Comparison of ENCODE assay signal across 27 mouse cellular contexts in the genomic region with DNA sequence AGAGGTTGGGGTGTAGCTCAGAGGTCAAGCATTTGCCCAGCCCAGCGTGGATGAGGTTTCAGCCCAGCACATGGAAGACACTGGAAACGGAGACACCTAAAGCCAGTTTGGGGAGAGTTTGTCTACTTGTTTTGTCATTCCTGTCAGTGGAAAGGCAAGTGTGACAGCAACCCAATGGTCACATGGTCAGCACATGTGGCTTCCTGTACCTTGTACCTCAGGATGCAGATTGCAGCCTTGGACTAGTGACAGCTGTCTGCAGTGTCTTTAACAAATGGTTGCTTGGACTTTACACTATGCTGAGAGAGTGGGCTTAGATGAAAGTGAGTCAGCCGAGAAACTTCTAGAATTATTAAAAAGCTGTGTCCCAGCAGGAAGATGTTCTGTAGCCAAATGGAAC. TPM values are rescaled to one million over a fixed set of nuclear protein-coding genes. Genes with fewer than 3 reads are reported as not detected.
DNase-seq lines count a peak whose midpoint lies in the region; ATAC-seq and TF ChIP-seq lines count a peak whose summit lies in the region.
"Had no signal": no experiment of that assay in that cellular context is flagged by ENCODE, and none has a peak within 500 bp of the region (broad histone marks: within the 10 kb centered on the region; RNA-seq: fewer than 3 reads in every experiment).

No protein-coding gene starts in this region.

- H3K4me2 ChIP-seq in liver, postnatal 0 days (ENCODE audit: low read depth, low read length): no peak overlapping the region
- H3K4me2 ChIP-seq: forebrain, embryonic 13.5 days; heart, embryonic 13.5 days; hindbrain, embryonic 14.5 days; limb, embryonic 12.5 days; lung, embryonic 15.5 days; midbrain, embryonic 15.5 days had no signal

- no peaks in the 10 kb centered on the region; the same call in 1 of the 2 replicates for H3K4me1 ChIP-seq in kidney, adult 2 months (ENCODE audit: control insufficient read depth, insufficient read depth, low read length)
- H3K4me1 ChIP-seq in liver, postnatal 0 days (ENCODE audit: insufficient read depth): 0 out of 2 replicates have a peak, but pooled peaks cover 3% of the 10 kb centered on the region
- H3K4me1 ChIP-seq: forebrain, embryonic 13.5 days; limb, embryonic 12.5 days; lung, embryonic 15.5 days had no signal

- H3K36me3 ChIP-seq in kidney, adult 2 months (ENCODE audit: control insufficient read depth, insufficient read depth, low read length): no peaks in the 10 kb centered on the region
- no peaks in the 10 kb centered on the region for H3K36me3 ChIP-seq in liver, postnatal 0 days (replicated peaks; ENCODE audit: insufficient read depth, low read length)
- H3K36me3 ChIP-seq: heart, embryonic 13.5 days; limb, embryonic 12.5 days; lung, embryonic 15.5 days; midbrain, embryonic 10.5 days; midbrain, embryonic 15.5 days had no signal

- ATAC-seq in liver, postnatal 0 days: peak; percentile 72
- ATAC-seq in erythroid progenitor cell, adult 5-6 weeks (replicated peaks; ENCODE audit: low FRiP score, poor library complexity, severe bottlenecking): no peak
- ATAC-seq: forebrain, embryonic 13.5 days; midbrain, embryonic 15.5 days had no signal

- no peak for TF ChIP-seq POLR2A in kidney, adult 2 months (IDR thresholded peaks at IDR 0.05; ENCODE audit: low read depth, low read length)

- TF ChIP-seq EP300 in liver, postnatal 0 days (IDR thresholded peaks at IDR 0.05; ENCODE audit: low read depth): no peak

- TF ChIP-seq CTCF in kidney, adult 2 months (conservative IDR thresholded peaks at IDR 0.05; ENCODE audit: insufficient read depth, insufficient read length, low read depth, low read length): no peak
- TF ChIP-seq CTCF in liver, postnatal 0 days (IDR thresholded peaks at IDR 0.05; ENCODE audit: low read depth): no peak

- 49% methylated on average over 3 of the region's 3 CpGs for WGBS in kidney, adult 2 months
- WGBS in liver, postnatal 0 days (ENCODE audit: insufficient replicate concordance): 51% methylated on average over 3 of the region's 3 CpGs

- H3K9ac ChIP-seq in liver, postnatal 0 days (replicated peaks): no peak overlapping the region
- H3K9ac ChIP-seq: forebrain, embryonic 13.5 days; heart, embryonic 13.5 days; hindbrain, embryonic 14.5 days; limb, embryonic 12.5 days; liver, embryonic 14.5 days; lung, embryonic 15.5 days; midbrain, embryonic 15.5 days had no signal

- H3K4me3 ChIP-seq in kidney, adult 2 months (ENCODE audit: insufficient read depth, low read depth, low read length): no peak overlapping the region
- H3K4me3 ChIP-seq in liver, postnatal 0 days (ENCODE audit: low read depth, low read length): no peak overlapping the region
- H3K4me3 ChIP-seq: erythroblast, embryonic 14.5 days; forebrain, embryonic 13.5 days; heart, embryonic 13.5 days; left cerebral cortex, adult 2 months; limb, embryonic 12.5 days; lung, embryonic 15.5 days; midbrain, embryonic 10.5 days; midbrain, embryonic 15.5 days had no signal

- H3K27ac ChIP-seq in kidney, adult 2 months (ENCODE audit: insufficient read depth, low read depth, low read length): no peak overlapping the region
- H3K27ac ChIP-seq in liver, postnatal 0 days (ENCODE audit: low read depth): no peak overlapping the region
- H3K27ac ChIP-seq: forebrain, embryonic 13.5 days; heart, embryonic 13.5 days; hindbrain, embryonic 14.5 days; left cerebral cortex, adult 2 months; limb, embryonic 12.5 days; liver, embryonic 14.5 days; lung, embryonic 15.5 days; midbrain, embryonic 10.5 days; midbrain, embryonic 15.5 days; stomach, postnatal 0 days had no signal

- peak; percentile 60 for DNase-seq in kidney, adult 2 months
- DNase-seq in kidney, postnatal 4 days: no peak
- peak; percentile 23 for DNase-seq in liver, postnatal 0 days
- no peak for DNase-seq in liver
- peak; percentile 44 for DNase-seq in kidney, postnatal 36 days
- DNase-seq in layer of hippocampus, postnatal 25 days (ENCODE audit: extremely low spot score in 1 of 2, low spot score in 1 of 2): no peak
- DNase-seq: adrenal gland, postnatal 36 days; B cell, adult 2 months; cerebellum, adult 18-20 months; cerebellum, postnatal 10 days; gastrocnemius, postnatal 10 days; heart, postnatal 10 days; right cerebral cortex, adult 18-20 months; thymus, adult 18-20 months; thymus, postnatal 25 days had no signal

- no peaks in the 10 kb centered on the region for H3K9me3 ChIP-seq in liver, postnatal 0 days (ENCODE audit: low read length)
- H3K9me3 ChIP-seq: forebrain, embryonic 13.5 days; heart, embryonic 13.5 days; limb, embryonic 12.5 days; lung, embryonic 15.5 days; midbrain, embryonic 15.5 days had no signal

- no peaks in the 10 kb centered on the region for H3K27me3 ChIP-seq in kidney, adult 2 months (replicated peaks; ENCODE audit: control insufficient read depth, insufficient read depth, low read length)
- H3K27me3 ChIP-seq in liver, postnatal 0 days (ENCODE audit: insufficient read depth, low read length): no peaks in the 10 kb centered on the region
- H3K27me3 ChIP-seq: forebrain, embryonic 13.5 days; heart, embryonic 13.5 days; limb, embryonic 12.5 days; lung, embryonic 15.5 days; midbrain, embryonic 15.5 days had no signal

RNA-seq across cellular contexts. Expression of a gene that starts 14.4 kb away (rescaled TPM):
- polyA plus RNA-seq in kidney, adult 2 months (2012; rRNA removed): 0.53 and 0.55 TPM in 2 replicates
- polyA plus RNA-seq in liver, postnatal 0 days (2015; fragmentation: Nextera tagmentation; extraction: Ambion mirVana): 0.33 and 0.38 TPM in 2 replicates
- under 1 TPM; 0.22 to 0.28 TPM for total RNA-seq in layer of hippocampus, postnatal 25 days (2021)
- total RNA-seq in erythroid progenitor cell, adult 5-6 weeks (2015; ENCODE audit: low replicate concordance): 1.3 and 1.4 TPM in 2 replicates
- total RNA-seq in erythroid progenitor cell, adult 5-6 weeks (2017; ENCODE audit: low replicate concordance): 0.90 and 1.1 TPM in 2 replicates
- polyA plus RNA-seq: erythroblast, embryonic 14.5 days had no signal

RNA-seq across cellular contexts. Expression of a gene that starts 31.0 kb away (rescaled TPM):
- polyA plus RNA-seq in kidney, adult 2 months (2012; rRNA removed): 3.0 and 3.2 TPM in 2 replicates
- polyA plus RNA-seq in liver, postnatal 0 days (2015; fragmentation: Nextera tagmentation; extraction: Ambion mirVana): 5.6 and 6.8 TPM in 2 replicates
- 10 to 100 TPM; 12.7 to 13.6 TPM for total RNA-seq in layer of hippocampus, postnatal 25 days (2021)
- total RNA-seq in erythroid progenitor cell, adult 5-6 weeks (2015; ENCODE audit: low replicate concordance): 4.2 and 4.3 TPM in 2 replicates
- 1.5 and 2.1 TPM in 2 replicates for total RNA-seq in erythroid progenitor cell, adult 5-6 weeks (2017; ENCODE audit: low replicate concordance)
- polyA plus RNA-seq: erythroblast, embryonic 14.5 days had no signal

Comparison
In these comparisons a context has a peak if more than half of its experiments do, and no peak if none do; other contexts are left out.
1. DNase-seq: peak in kidney, adult 2 months (single experiment), liver, postnatal 0 days (single experiment) and kidney, postnatal 36 days (2 of 2); none in kidney, postnatal 4 days (0 of 2), liver (single experiment) and layer of hippocampus, postnatal 25 days (0 of 2).